Mouse (Mus musculus): ENCODE results near the gene BC029722.
A peak's percentile ranks its signal among the peaks of the same experiment; 100 is the strongest.

Gene BC029722

GRCm38 (mm10) chr2:155818596-155819391, 432 bp downstream of the BC029722 start:
- DNase-seq, result peak; percentile 98

- no peak for DNase-seq
These were observed 1.7 kb downstream of the BC029722 start for GRCm38 (mm10) chr2:155817301-155818245.

GRCm38 (mm10) chr2:155816179-155816578, 3.0 kb downstream of the BC029722 start:
- DNase-seq, result no peak

- DNase-seq, result no peak
These were observed 4.4 kb downstream of the BC029722 start for GRCm38 (mm10) chr2:155814829-155815228.

GRCm38 (mm10) chr2:155812637-155813036, 6.6 kb downstream of the BC029722 start:
- no peak for DNase-seq

GRCm38 (mm10) chr2:155811821-155812396, 7.3 kb downstream of the BC029722 start:
- DNase-seq, result peak; percentile 84

- DNase-seq, result no peak
These were observed 9.6 kb downstream of the BC029722 start for GRCm38 (mm10) chr2:155809620-155810019.

GRCm38 (mm10) chr2:155807408-155807807, 11.8 kb downstream of the BC029722 start:
- no peak for DNase-seq

GRCm38 (mm10) chr2:155806548-155806947, 12.7 kb downstream of the BC029722 start:
- no peak for DNase-seq

- DNase-seq, result no peak
These were observed 13.3 kb downstream of the BC029722 start for GRCm38 (mm10) chr2:155805925-155806255.

GRCm38 (mm10) chr2:155805231-155805924, 13.8 kb downstream of the BC029722 start:
- DNase-seq, result peak; percentile 45

- no peak for DNase-seq
These were observed 15.2 kb downstream of the BC029722 start for GRCm38 (mm10) chr2:155804053-155804452.

GRCm38 (mm10) chr2:155802761-155803160, 16.5 kb downstream of the BC029722 start:
- no peak for DNase-seq

GRCm38 (mm10) chr2:155798613-155799012, 20.6 kb downstream of the BC029722 start:
- DNase-seq, result no peak

- DNase-seq, result no peak
These were observed 24.4 kb downstream of the BC029722 start for GRCm38 (mm10) chr2:155794674-155795445.

- no peak for DNase-seq
These were observed 26.3 kb downstream of the BC029722 start for GRCm38 (mm10) chr2:155792899-155793298.

- no peak for DNase-seq
These were observed 31.0 kb downstream of the BC029722 start for GRCm38 (mm10) chr2:155787949-155788931.

GRCm38 (mm10) chr2:155786905-155787304, 32.3 kb downstream of the BC029722 start:
- DNase-seq, result no peak

GRCm38 (mm10) chr2:155784534-155784933, 34.7 kb downstream of the BC029722 start:
- no peak for DNase-seq

- DNase-seq, result no peak
These were observed 39.7 kb downstream of the BC029722 start for GRCm38 (mm10) chr2:155779506-155779905.

- DNase-seq, result no peak
These were observed 40.2 kb downstream of the BC029722 start for GRCm38 (mm10) chr2:155779066-155779465.

Data from kidney, adult 9 months (tissue).